Mouse (Mus musculus): ENCODE results near the gene Gm40193.

DNA sequence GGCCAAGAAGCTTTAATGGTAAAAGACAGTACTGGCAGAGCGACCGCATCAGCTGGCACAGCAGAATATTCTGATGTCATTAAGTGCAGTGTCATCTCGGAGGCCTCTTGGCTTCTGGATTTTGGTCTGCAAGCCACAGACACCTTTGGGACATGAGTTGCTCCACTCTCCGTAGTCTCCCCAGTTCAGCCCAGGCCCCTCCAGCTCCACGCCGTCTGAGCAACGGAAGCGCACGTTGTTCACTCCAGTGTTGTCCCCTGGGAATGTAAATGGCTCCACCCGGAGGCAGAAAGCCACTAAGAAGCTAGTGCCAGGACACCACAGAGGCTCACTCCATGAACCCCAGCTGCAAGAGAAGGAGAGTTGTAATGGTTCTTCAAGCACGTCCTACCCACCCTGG lies 19.2 kb downstream of the Gm40193 start:
- TF ChIP-seq POLR2A (IDR thresholded peaks at IDR 0.05; ENCODE audit: borderline replicate concordance, control insufficient read depth, low read depth, low read length) = no peak
- no peak for TF ChIP-seq CTCF (IDR thresholded peaks at IDR 0.05; ENCODE audit: control insufficient read depth, insufficient read depth, low read length)
